Mouse (Mus musculus) olfactory bulb, adult 2 months (tissue): ENCODE results near the gene Tmigd3. TPM values are rescaled to one million over a fixed set of nuclear protein-coding genes. Genes with fewer than 3 reads are reported as not detected.
"Not testable (repeated sequence)": the region's sequence is repeated elsewhere in the genome, so short reads cannot be mapped to it uniquely, and the experiment has no call there.

Experiments used
- H3K27ac ChIP-seq: fragments of 200-500 bp; 2 replicates; pipeline ENCODE4 v1.5.1; 2012; ENCODE audit warnings: low read depth, low read length; ENCODE audit not compliant: insufficient read depth
- H3K4me1 ChIP-seq: fragments of 200-500 bp; 2 replicates; pipeline ENCODE4 v1.6.1; 2012; ENCODE audit warnings: low read length; ENCODE audit not compliant: control insufficient read depth, insufficient read depth
- H3K4me3 ChIP-seq: fragments of 200-500 bp; 2 replicates; pipeline ENCODE4 v1.5.1; 2012; ENCODE audit warnings: mild to moderate bottlenecking, low read depth, low read length, moderate library complexity; ENCODE audit not compliant: insufficient read depth
- CTCF ChIP-seq: fragments of 200-500 bp; IDR thresholded peaks from 2 replicates; pipeline ENCODE4 v1.5.1; 2012; ENCODE audit warnings: low read depth, mild to moderate bottlenecking, low read length, moderate library complexity; ENCODE audit not compliant: insufficient read depth
- POLR2A ChIP-seq: fragments of 200-500 bp; IDR thresholded peaks from 2 replicates; pipeline ENCODE4 v1.6.1; 2012; ENCODE audit warnings: mild to moderate bottlenecking, low read depth, low read length, moderate library complexity; ENCODE audit not compliant: insufficient read depth
- WGBS: fragments of 180-500 bp; shearing (Covaris S2); methylation state at CpG from one replicate; pipeline ENCODE4 v1.1.7; 2018; 5-methylcytosine and 5-hydroxymethylcytosine counted together
- polyA plus RNA-seq: library from polyadenylated mRNA; stranded (reverse); fragments of >200 nt; gene quantifications from 2 replicates; pipeline ENCODE4 v1.2.4, GENCODE M21; 2012; ENCODE audit warnings: low replicate concordance; ENCODE audit not compliant: missing spikeins, insufficient read depth, insufficient read length

Gene Tmigd3
- polyA plus RNA-seq, 1 experiment: not detected

DNA sequence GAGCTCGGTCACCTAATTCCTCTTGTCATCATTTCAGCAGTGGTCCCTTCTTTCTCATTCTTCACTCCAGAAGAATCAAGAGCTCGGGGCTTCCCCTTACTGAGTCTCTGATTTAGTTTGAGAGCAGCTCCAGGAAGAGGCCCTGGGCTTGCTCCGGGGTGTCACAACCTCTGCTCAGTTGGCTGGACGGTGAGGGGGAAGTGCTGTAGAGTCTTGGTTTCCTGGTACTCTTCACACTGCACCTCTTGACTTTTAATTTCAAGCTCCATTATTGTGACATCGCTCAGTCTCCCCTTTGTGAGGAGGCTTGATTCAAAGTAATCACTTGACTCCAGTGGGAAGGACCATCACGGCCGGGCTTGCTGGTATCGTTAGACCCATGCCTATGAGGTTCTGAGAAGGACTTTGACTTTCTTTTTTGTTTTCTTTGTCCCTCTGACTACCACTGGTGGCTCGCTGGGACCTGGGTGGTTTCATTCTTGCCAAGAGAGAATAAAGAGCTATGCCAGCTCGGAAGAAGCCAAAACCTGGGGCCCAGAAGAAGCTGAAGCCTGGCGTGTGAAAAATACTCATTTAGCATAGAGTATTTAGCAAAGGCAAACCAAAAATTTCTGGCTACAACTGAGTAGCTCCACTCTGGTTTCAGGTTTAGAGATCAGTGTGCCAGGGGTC lies 40.0 kb downstream of the Tmigd3 start:
- Histone ChIP-seq H3K27ac (no peak overlapping the region), H3K4me1 (no peaks in the 10 kb centered on the region), H3K4me3 (no peak overlapping the region)
- WGBS: 73% methylated on average over 11 of the region's 11 CpGs
- TF ChIP-seq CTCF (no peak), POLR2A (no peak)

- no peak overlapping the region for H3K4me3 ChIP-seq
- H3K4me1 ChIP-seq: no peaks in the 10 kb centered on the region
- WGBS: 86% methylated on average over 9 of the region's 9 CpGs
- TF ChIP-seq POLR2A (no peak), CTCF (no peak)
- H3K27ac ChIP-seq: no peak overlapping the region
Measured at GRCm38 (mm10) chr3:105912097-105912880, 41.6 kb downstream of the Tmigd3 start.

DNA sequence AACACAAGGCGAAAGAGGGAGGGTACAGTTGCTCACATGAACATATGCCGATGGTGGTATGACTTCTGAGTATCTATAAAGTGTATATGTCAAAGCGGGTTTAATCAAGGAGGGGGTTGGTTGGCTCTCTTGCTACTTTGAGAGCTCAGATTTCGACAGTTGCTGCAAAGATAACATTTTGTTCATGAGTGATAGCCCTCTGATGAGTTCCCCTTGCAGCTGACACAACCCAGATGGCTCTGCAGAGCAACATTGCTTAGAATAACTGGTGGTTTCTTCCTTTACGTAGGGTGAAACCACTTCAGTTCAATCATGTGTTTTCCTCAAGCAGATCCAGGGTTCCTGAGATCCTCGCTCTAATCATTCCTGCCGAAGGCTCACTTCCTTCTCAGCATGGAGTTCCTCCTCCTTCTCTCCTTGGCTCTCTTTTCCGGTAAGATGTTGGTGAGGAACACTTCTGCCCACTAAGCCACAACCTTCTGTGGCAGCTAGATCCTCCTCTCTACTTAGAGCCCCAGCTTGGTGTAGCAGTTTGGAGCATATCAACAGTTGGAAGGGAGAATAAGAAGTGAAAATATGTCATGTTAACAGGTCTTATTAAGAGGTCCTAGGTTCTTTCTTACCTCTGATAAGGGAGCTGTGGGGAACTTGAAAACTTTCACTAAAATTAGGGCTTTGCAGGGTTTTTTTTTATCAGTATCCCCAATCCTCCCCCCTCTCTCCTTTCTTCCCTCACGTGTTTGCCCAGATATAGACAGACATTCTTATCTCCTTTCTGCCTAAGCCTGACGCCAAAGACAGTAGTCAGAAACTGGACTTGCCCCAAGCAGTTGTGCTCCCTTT lies 43.4 kb downstream of the Tmigd3 start:
- TF ChIP-seq CTCF (no peak), POLR2A (no peak)
- WGBS: 80% methylated on average over 10 of the region's 10 CpGs
- Histone ChIP-seq H3K4me3 (no peak overlapping the region), H3K4me1 (peaks cover 5% of the 10 kb centered on the region; the same call in 1 of the 2 replicates), H3K27ac (no peak overlapping the region)

DNA sequence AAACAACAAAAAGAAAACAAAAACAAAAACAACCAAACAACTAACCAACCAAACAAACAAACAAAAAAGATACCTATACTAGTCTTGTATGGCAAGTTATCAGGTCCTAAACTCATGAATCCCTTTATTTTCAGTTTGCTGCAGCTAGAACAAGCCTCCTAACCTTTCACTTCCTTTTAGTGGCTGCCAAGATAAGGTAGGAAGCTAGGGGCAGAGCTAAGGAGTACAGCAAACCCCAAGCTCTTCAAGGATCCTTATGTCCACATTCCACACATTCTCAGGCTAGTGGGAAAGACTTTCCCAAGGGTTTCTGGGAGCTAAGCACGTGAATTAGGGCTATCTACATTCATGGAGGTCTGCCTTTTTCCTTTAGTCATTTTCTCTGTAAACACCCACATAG lies 44.6 kb downstream of the Tmigd3 start:
- Histone ChIP-seq H3K4me1 (peaks cover 5% of the 10 kb centered on the region; the same call in 1 of the 2 replicates), H3K4me3 (no peak overlapping the region), H3K27ac (no peak overlapping the region)
- whole genome bisulfite sequencing: 78% methylated on average over 1 of the region's 1 CpGs
- no peak for TF ChIP-seq CTCF
- TF ChIP-seq POLR2A: no peak

GRCm38 (mm10) chr3:105916455-105916854 lies 45.8 kb downstream of the Tmigd3 start:
- H3K4me1 ChIP-seq, H3K4me3 ChIP-seq, H3K27ac ChIP-seq: not testable (repeated sequence)

GRCm38 (mm10) chr3:105917656-105918354 lies 47.1 kb downstream of the Tmigd3 start:
- Histone ChIP-seq H3K27ac (no peak overlapping the region), H3K4me3 (no peak overlapping the region), H3K4me1 (peaks cover 5% of the 10 kb centered on the region; the same call in 1 of the 2 replicates)
- WGBS: 42% methylated on average over 10 of the region's 10 CpGs
- no peak for TF ChIP-seq CTCF
- TF ChIP-seq POLR2A: no peak

- WGBS: 62% methylated on average over 3 of the region's 3 CpGs
- Histone ChIP-seq H3K4me3 (no peak overlapping the region), H3K4me1 (peaks cover 5% of the 10 kb centered on the region; the same call in 1 of the 2 replicates), H3K27ac (no peak overlapping the region)
- TF ChIP-seq CTCF (no peak), POLR2A (no peak)
Measured at GRCm38 (mm10) chr3:105918355-105918745, 47.6 kb downstream of the Tmigd3 start.

- H3K4me1 ChIP-seq, H3K4me3 ChIP-seq, H3K27ac ChIP-seq: not testable (repeated sequence)
Measured at GRCm38 (mm10) chr3:105920743-105921142, 50.0 kb downstream of the Tmigd3 start.
